Mouse (Mus musculus) mesoderm, embryonic 11.5 days (tissue): ENCODE data around the gene Yipf3.

Source experiments
- DNase-seq: peaks from one replicate; pipeline ENCODE4 v3.0.0-alpha.2; 2012; ENCODE audit warnings: low read depth, low spot score

The Yipf3 gene

GRCm38 (mm10) chr17:46254106-46254505 is 6.2 kb downstream of the Yipf3 start:
- no peak for DNase-seq

DNA sequence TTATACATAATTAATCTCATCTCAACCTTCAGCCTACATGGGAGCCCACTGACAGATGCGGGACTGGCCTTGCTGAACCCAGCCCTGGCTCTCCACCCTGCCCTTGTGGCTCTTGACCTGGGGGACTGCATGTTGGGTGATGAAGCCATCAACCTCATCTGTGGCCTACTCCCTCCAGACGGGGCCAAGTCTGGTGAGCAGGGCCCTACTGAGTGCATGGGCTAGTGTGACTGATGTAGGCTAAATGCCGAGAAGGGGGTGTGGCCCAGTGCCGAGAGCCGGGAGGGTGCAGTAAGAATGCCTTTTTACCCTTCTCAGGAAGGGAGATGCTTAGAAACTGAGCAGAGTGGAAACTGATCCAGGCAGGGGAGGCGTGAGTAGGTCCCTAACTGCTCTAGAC is 7.3 kb downstream of the Yipf3 start:
- DNase-seq: no peak

DNA sequence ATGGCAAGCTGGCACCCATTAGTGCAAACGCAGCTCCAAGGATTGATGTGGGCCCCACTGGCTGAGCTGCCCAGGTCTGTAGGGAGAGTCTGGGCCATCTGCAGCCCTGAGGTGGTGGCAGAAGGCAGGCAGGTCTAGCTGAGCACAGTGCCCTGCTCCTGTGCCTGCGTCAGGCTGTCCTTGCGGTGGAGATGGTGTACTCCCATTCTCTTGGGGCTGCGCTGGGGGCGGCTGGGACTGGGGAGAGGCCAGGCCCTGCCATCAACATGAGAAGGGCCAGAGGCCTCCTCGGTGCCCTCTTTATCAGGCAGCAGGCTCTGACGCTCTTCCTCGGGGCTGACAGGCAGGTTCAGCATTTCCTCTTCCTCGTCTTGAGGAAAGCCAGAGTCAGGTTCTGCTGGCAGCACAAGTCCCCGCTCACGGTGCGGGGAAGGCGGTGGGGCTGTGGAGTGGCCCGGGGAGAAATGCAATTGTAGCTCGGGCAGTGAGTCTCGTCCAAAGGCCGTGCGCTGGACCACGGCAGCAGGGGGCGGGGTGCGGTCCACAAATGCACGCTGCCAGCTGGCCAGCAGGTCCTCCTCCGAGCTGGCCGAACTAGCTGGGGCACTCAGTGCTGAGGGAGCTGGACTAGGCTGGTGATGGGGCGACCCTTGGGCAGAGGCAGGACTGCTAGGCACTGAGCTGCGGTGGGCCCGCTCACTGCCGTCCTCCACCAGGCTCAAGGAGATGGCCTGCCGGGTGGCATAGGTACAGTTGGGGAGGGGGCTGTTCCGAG is 10.6 kb downstream of the Yipf3 start:
- DNase-seq: no peak

GRCm38 (mm10) chr17:46259675-46260074 is 11.8 kb downstream of the Yipf3 start:
- no peak for DNase-seq

- no peak for DNase-seq
Observed at GRCm38 (mm10) chr17:46262201-46262694, 14.4 kb downstream of the Yipf3 start.

DNA sequence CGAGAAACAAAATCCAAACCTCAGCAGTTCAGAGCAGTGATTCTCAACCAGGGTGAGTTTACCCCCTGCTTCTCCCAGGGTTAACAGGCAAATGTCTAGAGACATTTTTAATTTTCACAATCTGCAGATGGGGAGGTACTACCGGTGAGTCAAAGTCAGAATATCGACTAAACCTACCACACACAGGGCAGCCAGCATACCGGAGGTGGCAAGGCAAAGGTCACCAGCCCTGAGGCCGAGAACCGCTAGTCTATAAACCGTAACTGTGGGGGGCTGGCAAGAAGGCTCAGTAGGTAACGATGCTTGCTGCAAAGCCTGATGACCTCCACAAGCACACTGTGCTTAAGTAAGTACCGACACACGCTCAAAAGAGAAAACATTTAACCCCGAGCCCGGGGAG is 17.6 kb downstream of the Yipf3 start:
- no peak for DNase-seq

GRCm38 (mm10) chr17:46265918-46266618 is 18.2 kb downstream of the Yipf3 start:
- DNase-seq: peak; percentile 75

DNA sequence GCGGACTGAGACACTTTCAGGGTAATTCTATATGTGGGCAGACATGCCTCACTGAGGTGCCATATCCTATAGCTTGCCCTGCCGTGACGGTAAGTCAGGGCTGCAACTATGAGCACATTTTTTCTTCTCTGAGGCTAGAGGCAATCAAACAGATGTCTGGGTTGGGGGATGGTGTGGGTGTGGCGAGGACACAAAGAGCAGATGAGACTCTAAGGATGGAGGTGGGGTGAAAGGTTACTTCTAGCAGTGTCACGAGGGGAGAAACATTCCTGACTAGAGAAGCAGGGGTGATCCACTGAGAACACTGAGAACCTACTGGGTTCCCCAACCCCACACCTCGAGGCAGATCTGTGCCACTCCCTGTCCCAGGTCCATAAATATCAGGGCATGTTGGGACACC is 19.1 kb downstream of the Yipf3 start:
- no peak for DNase-seq

- DNase-seq: no peak
Observed at GRCm38 (mm10) chr17:46267511-46267910, 19.6 kb downstream of the Yipf3 start.

- DNase-seq: no peak
Observed at GRCm38 (mm10) chr17:46268026-46268720, 20.3 kb downstream of the Yipf3 start.

DNA sequence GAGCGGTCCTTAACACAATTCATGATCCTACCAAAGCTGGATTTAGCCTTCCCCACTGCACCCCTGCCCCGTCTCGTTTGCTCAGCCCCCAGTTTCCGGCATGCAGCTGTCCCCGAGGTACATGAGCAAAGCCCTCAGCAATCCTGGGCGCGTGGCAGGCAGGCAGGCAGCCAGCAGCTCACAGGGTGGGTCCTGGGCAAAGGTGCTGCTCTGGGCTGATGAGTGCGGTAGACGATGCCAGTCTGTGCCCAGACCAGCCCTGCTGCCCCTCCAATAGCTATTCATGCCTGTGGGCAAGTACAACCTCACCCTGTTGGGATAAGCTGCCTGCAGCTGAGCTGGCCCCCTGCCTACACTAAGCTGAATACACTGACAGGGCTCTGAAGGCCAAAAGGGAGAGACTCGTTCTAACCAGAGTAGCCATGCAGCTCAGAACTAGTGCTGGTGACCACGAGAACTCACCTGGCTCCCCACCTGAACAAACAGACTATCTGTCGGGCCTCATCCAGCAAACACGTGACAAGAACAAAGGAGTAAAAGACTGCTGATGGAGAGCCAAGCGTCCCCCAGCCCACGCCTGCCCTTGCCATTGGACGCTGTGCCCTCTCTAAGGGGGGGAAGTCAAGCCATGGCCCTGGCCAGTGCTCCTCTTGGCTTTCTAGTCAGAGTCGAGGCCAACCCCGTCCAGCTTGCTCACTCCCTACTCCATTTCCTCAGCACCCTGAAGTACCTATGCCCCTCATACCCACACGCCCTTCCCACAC is 22.1 kb downstream of the Yipf3 start:
- no peak for DNase-seq

DNA sequence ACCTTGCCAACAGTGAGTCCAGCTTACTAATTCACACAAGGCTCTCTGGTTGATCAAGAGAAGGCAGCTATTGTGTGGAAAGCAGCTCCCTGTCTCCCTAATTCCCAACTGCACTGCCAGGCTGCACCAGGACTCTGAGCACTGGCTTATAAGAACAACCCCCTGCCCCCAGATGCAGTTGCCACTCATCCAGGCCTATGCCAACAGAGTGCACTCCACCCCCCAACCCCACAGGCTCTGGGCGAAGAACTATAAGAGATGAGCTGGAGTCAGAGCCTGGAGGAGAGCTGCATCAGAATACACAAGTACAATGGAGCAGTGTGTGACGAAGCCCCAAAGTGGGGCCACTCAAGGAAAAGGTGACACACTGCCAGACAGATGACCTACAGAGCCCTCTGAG is 24.2 kb downstream of the Yipf3 start:
- no peak for DNase-seq

- no peak for DNase-seq
Observed at GRCm38 (mm10) chr17:46272675-46273074, 24.8 kb downstream of the Yipf3 start.

GRCm38 (mm10) chr17:46273803-46274236 is 25.9 kb downstream of the Yipf3 start:
- no peak for DNase-seq

DNA sequence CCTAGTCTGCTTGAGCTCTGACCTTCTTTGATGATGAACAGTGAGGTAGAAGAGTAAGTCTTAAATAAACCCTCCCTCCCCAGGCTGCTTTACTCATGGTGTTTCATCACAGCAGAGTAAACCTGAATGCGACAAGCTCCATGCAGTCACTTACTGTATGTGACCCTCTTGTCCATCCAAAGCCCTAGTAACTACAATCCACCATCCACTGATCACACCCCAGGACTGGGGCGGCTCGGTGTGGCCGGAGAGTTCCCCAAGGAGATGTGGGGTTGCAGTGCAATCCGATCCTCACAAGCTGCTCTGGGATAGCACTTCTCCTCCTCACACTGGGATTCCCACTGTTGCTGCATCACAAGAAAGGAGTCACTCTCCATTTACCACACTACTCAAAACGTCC is 26.6 kb downstream of the Yipf3 start:
- DNase-seq: no peak

- no peak for DNase-seq
Observed at GRCm38 (mm10) chr17:46275034-46275433, 27.2 kb downstream of the Yipf3 start.

- DNase-seq: no peak
Observed at GRCm38 (mm10) chr17:46275506-46275905, 27.6 kb downstream of the Yipf3 start.

- no peak for DNase-seq
Observed at GRCm38 (mm10) chr17:46277586-46277985, 29.7 kb downstream of the Yipf3 start.

DNA sequence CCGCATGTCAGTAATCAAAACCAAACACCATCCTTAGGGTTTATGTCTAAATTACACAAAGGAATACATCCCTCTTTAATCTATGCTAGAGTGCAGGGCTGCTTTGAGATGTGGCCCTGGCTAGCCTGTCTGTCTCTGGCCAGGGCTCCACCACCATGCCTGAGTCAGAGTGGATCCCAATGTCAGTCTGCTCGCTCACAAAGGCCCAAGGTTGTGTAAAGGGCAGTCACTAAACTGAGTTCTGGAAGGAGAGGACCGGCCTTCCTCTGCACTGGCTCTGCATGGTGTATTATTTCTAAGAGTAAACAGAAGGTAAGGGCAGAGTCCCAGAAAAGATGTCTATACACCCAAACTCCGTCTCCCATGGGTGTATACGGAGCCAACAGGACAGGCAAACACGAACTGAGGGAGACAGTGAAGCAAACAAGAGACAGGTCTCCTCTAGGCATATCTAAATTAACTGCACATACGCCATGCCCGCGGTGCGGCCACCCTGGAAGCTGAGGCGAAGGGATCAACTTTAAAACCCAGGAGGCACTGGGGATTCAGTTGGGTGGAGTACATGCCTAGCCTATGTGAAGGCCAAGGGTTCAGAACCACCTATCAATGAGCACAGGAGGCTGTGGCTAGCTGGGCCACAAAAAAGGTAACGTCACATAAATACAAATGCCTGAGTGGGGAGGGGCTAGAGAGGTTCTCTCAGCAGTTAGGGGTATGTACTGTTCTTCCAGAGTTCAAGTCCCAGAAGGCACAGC is 30.3 kb downstream of the Yipf3 start:
- DNase-seq: no peak

DNA sequence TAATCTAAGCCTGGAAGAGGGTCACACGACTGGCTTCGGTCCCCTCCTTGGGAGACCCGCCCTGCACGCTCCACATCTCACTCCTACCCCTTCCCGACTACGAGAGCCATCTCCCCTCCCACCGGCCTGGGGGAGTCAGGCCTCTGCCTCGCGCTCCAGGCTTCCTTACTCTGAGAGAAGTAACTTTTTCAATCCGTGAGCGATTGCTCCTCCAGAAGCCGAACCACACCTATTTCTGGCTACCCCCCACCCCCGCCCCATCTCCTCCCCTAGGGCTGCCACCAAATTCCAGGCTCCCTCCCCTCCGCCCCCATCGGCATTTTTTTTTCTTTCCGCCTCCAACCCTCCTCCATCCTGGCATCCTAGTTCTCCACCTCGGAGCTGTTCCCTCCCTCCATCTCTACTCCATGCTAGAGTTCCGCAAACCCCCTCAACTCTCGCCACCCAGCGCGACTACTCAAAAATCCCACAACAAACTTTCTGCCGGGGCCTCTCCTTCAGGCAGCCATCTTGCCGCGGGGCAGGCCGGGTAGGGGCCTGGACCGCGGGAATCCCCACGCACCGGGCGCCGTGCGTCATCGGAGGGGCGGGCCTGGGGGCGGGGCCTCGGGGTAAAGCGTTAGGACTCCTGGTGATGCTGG is 34.7 kb downstream of the Yipf3 start, which contains the start of gene Tjap1:
Gene Tjap1 (minus strand): TSS at position 544 of the 641 bp plus-strand sequence.
- peak; percentile 88 for DNase-seq
